Mouse (Mus musculus) thymus, postnatal 10 days (tissue): ENCODE data around the gene Cenpo.

Experiments used
- DNase-seq, 2 experiments: peaks; one replicate each; pipeline ENCODE4 v3.0.0; 2021; ENCODE audit warnings: low spot score in 2 of 2

The Cenpo gene

GRCm38 (mm10) chr12:4199271-4199670 is 34.8 kb downstream of the Cenpo start:
- no peak for DNase-seq

GRCm38 (mm10) chr12:4198702-4199101 is 35.4 kb downstream of the Cenpo start:
- no peak for DNase-seq

- no peak for DNase-seq
Observed at GRCm38 (mm10) chr12:4194643-4195042, 39.5 kb downstream of the Cenpo start.

GRCm38 (mm10) chr12:4193025-4193740 is 40.9 kb downstream of the Cenpo start:
- DNase-seq: no peak

GRCm38 (mm10) chr12:4192514-4192913 is 41.6 kb downstream of the Cenpo start:
- DNase-seq: no peak

- DNase-seq: peak; percentile 49 to 66
Observed at GRCm38 (mm10) chr12:4189060-4189447, 45.0 kb downstream of the Cenpo start.

GRCm38 (mm10) chr12:4188171-4189059 is 45.7 kb downstream of the Cenpo start:
- no peak for DNase-seq

- no peak for DNase-seq
Observed at GRCm38 (mm10) chr12:4184648-4185047, 49.4 kb downstream of the Cenpo start.

- DNase-seq: no peak
Observed at GRCm38 (mm10) chr12:4180507-4180906, 53.6 kb downstream of the Cenpo start.

GRCm38 (mm10) chr12:4179671-4180233 is 54.3 kb downstream of the Cenpo start:
- no peak for DNase-seq

- no peak for DNase-seq
Observed at GRCm38 (mm10) chr12:4178839-4179238, 55.3 kb downstream of the Cenpo start.

- no peak for DNase-seq
Observed at GRCm38 (mm10) chr12:4173108-4173790, 60.8 kb downstream of the Cenpo start.

- DNase-seq: no peak
Observed at GRCm38 (mm10) chr12:4169622-4170021, 64.5 kb downstream of the Cenpo start.

- DNase-seq: no peak
Observed at GRCm38 (mm10) chr12:4169058-4169457, 65.0 kb downstream of the Cenpo start.

GRCm38 (mm10) chr12:4166970-4167369 is 67.1 kb downstream of the Cenpo start:
- no peak for DNase-seq

GRCm38 (mm10) chr12:4162886-4163285 is 71.2 kb downstream of the Cenpo start:
- DNase-seq: no peak

GRCm38 (mm10) chr12:4160322-4160721 is 73.8 kb downstream of the Cenpo start:
- no peak for DNase-seq

GRCm38 (mm10) chr12:4158868-4159632 is 75.0 kb downstream of the Cenpo start:
- DNase-seq: no peak

GRCm38 (mm10) chr12:4158179-4158578 is 75.9 kb downstream of the Cenpo start:
- DNase-seq: no peak

GRCm38 (mm10) chr12:4157466-4157865 is 76.6 kb downstream of the Cenpo start:
- DNase-seq: no peak

GRCm38 (mm10) chr12:4151969-4152368 is 82.1 kb downstream of the Cenpo start:
- no peak for DNase-seq
